Mouse (Mus musculus) cerebellum, adult 11 months (tissue): ENCODE measurements around the gene Lrrn3.

Experiments
- DNase-seq: peaks from one replicate; pipeline ENCODE4 v3.0.0; 2022

The Lrrn3 gene

GRCm38 (mm10) chr12:41428806-41429205, 57.4 kb downstream of the Lrrn3 start:
- no peak for DNase-seq

GRCm38 (mm10) chr12:41427464-41427863, 58.8 kb downstream of the Lrrn3 start:
- peak; percentile 22 for DNase-seq

GRCm38 (mm10) chr12:41425101-41425679, 61.0 kb downstream of the Lrrn3 start:
- DNase-seq: no peak

GRCm38 (mm10) chr12:41417961-41418360, 68.3 kb downstream of the Lrrn3 start:
- DNase-seq: no peak

- no peak for DNase-seq
These were observed 69.1 kb downstream of the Lrrn3 start for GRCm38 (mm10) chr12:41417099-41417498.

- no peak for DNase-seq
These were observed 69.6 kb downstream of the Lrrn3 start for GRCm38 (mm10) chr12:41416635-41417034.

GRCm38 (mm10) chr12:41409431-41409830, 76.8 kb downstream of the Lrrn3 start:
- no peak for DNase-seq

- no peak for DNase-seq
These were observed 84.3 kb downstream of the Lrrn3 start for GRCm38 (mm10) chr12:41401923-41402322.
